ENCODE assay signal across 31 mouse cellular contexts in the genomic region with DNA sequence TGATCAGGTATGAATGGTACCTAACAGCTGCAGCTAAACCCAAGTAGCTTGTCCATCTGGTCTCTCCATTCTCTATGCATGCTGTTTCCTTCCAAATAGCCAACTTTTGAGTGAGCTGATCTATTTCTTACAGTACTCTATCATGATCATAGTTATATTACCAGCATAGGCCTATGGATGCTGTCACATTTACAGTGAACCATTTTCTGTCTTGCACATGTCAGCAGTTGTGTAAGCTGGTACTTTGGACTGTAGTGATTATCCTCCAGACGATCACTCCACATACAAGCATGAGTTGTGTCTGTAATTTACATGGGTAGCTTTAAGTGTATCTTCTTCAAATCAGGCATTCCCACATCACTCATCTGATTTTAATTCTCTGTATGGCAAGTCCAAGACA.
"Had no signal": no experiment of that assay in that cellular context is flagged by ENCODE, and none has a peak within 500 bp of the region (broad histone marks: within the 10 kb centered on the region; RNA-seq: fewer than 3 reads in every experiment).

No protein-coding gene starts in this region.

- H3K9me3 ChIP-seq: limb, embryonic 12.5 days; limb, embryonic 13.5 days; limb, embryonic 15.5 days; liver, embryonic 12.5 days; liver, embryonic 13.5 days; liver, embryonic 15.5 days; lung, embryonic 15.5 days; midbrain, embryonic 10.5 days; midbrain, embryonic 12.5 days; midbrain, embryonic 13.5 days; midbrain, embryonic 15.5 days had no signal

- H3K36me3 ChIP-seq: limb, embryonic 12.5 days; limb, embryonic 13.5 days; limb, embryonic 15.5 days; liver, embryonic 12.5 days; liver, embryonic 13.5 days; liver, embryonic 15.5 days; lung, embryonic 15.5 days; midbrain, embryonic 10.5 days; midbrain, embryonic 12.5 days; midbrain, embryonic 13.5 days; midbrain, embryonic 15.5 days had no signal

- DNase-seq: left cerebral cortex, postnatal 4 days; liver; liver, embryonic 13.5 days; liver, postnatal 0 days; lung, adult 18-20 months; lung, adult 2 months; lung, embryonic 14.5 days; lung, postnatal 10 days; lung, postnatal 14 days; lung, postnatal 36 days; lung, postnatal 4 days; midbrain, embryonic 14.5 days had no signal

- H3K4me2 ChIP-seq: limb, embryonic 12.5 days; limb, embryonic 13.5 days; limb, embryonic 15.5 days; liver, embryonic 11.5 days; liver, embryonic 12.5 days; liver, embryonic 13.5 days; liver, embryonic 15.5 days; lung, embryonic 14.5 days; lung, embryonic 15.5 days; midbrain, embryonic 11.5 days; midbrain, embryonic 12.5 days; midbrain, embryonic 13.5 days; midbrain, embryonic 15.5 days had no signal

- H3K4me3 ChIP-seq: left cerebral cortex, adult 2 months; limb, embryonic 12.5 days; limb, embryonic 13.5 days; limb, embryonic 15.5 days; liver, embryonic 12.5 days; liver, embryonic 13.5 days; liver, embryonic 15.5 days; lung, embryonic 15.5 days; megakaryocyte, embryonic 14.5 days; midbrain, embryonic 10.5 days; midbrain, embryonic 12.5 days; midbrain, embryonic 13.5 days; midbrain, embryonic 15.5 days; myocyte had no signal

- H3K9ac ChIP-seq: limb, embryonic 12.5 days; limb, embryonic 13.5 days; limb, embryonic 15.5 days; liver, embryonic 12.5 days; liver, embryonic 13.5 days; liver, embryonic 14.5 days; liver, embryonic 15.5 days; liver, postnatal 0 days; lung, embryonic 14.5 days; lung, embryonic 15.5 days; midbrain, embryonic 12.5 days; midbrain, embryonic 13.5 days; midbrain, embryonic 15.5 days had no signal

- H3K27me3 ChIP-seq: limb, embryonic 12.5 days; limb, embryonic 13.5 days; limb, embryonic 15.5 days; liver, embryonic 12.5 days; liver, embryonic 13.5 days; liver, embryonic 15.5 days; lung, embryonic 15.5 days; megakaryocyte, embryonic 14.5 days; midbrain, embryonic 12.5 days; midbrain, embryonic 13.5 days; midbrain, embryonic 15.5 days had no signal

- H3K27ac ChIP-seq: left cerebral cortex, adult 2 months; limb, embryonic 12.5 days; limb, embryonic 13.5 days; limb, embryonic 15.5 days; liver, embryonic 12.5 days; liver, embryonic 13.5 days; liver, embryonic 14.5 days; liver, embryonic 15.5 days; lung, embryonic 15.5 days; macrophage; midbrain, embryonic 10.5 days; midbrain, embryonic 12.5 days; midbrain, embryonic 13.5 days; midbrain, embryonic 15.5 days had no signal

- H3K4me1 ChIP-seq: limb, embryonic 13.5 days; limb, embryonic 15.5 days; liver, embryonic 12.5 days; liver, embryonic 13.5 days; liver, embryonic 15.5 days; lung, embryonic 15.5 days; megakaryocyte, embryonic 14.5 days; midbrain, embryonic 10.5 days; midbrain, embryonic 12.5 days; midbrain, embryonic 13.5 days; midbrain, embryonic 15.5 days had no signal

- ATAC-seq: liver, embryonic 12.5 days; liver, postnatal 0 days; lung, postnatal 0 days; midbrain, embryonic 13.5 days; midbrain, embryonic 15.5 days; midbrain, embryonic 16.5 days had no signal
